Mouse (Mus musculus): ENCODE measurements around the gene E2f4. TPM values are rescaled to one million over a fixed set of nuclear protein-coding genes. Genes with fewer than 3 reads are reported as not detected.

Gene E2f4
- polyA plus RNA-seq, 1 experiment from 2014 or later: 101 TPM

DNA sequence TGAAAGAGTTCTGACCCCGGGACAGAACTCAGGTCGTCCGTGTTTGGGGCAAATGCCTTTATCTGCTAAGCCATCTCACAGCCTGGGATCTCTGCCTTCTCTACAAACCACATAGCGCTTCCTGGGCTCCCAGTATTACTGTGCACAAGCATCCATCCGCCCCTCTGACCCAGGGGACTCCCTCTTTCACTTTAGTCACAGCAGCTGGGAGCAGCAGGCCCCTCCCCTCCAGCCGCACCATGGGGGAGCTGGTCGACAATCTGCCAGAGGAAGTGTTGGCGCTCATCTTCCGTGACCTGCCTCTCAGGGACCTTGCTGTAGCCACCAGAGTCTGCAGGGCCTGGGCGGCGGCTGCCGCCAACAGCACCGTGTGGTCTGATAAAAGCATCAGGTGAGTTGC is 30.7 kb upstream of the E2f4 start:
- ATAC-seq (ENCODE audit: low FRiP score) (no peak), DNase-seq (ENCODE audit: low spot score, missing footprints) (peak; percentile 84)
- Histone ChIP-seq H3K36me3 (ENCODE audit: control insufficient read depth, insufficient read depth, low read length) (no peaks in the 10 kb centered on the region), H3K27me3 (ENCODE audit: control insufficient read depth, insufficient read depth, low read length) (peaks cover 89% of the 10 kb centered on the region), H3K9ac (ENCODE audit: low read length) (no peak overlapping the region), H3K4me1 (ENCODE audit: control insufficient read depth, insufficient read depth, low read length) (peaks cover 19% of the 10 kb centered on the region), H3K4me2 (no peak overlapping the region), H3K4me3 (ENCODE audit: low read depth, low read length) (no peak overlapping the region), H3K9me3 (ENCODE audit: control insufficient read depth, low read length) (no peaks in the 10 kb centered on the region; the same call in 1 of the 2 replicates), H3K27ac (ENCODE audit: low read depth, low read length) (no peak overlapping the region)
- 6% methylated on average over 13 of the region's 13 CpGs for WGBS

DNA sequence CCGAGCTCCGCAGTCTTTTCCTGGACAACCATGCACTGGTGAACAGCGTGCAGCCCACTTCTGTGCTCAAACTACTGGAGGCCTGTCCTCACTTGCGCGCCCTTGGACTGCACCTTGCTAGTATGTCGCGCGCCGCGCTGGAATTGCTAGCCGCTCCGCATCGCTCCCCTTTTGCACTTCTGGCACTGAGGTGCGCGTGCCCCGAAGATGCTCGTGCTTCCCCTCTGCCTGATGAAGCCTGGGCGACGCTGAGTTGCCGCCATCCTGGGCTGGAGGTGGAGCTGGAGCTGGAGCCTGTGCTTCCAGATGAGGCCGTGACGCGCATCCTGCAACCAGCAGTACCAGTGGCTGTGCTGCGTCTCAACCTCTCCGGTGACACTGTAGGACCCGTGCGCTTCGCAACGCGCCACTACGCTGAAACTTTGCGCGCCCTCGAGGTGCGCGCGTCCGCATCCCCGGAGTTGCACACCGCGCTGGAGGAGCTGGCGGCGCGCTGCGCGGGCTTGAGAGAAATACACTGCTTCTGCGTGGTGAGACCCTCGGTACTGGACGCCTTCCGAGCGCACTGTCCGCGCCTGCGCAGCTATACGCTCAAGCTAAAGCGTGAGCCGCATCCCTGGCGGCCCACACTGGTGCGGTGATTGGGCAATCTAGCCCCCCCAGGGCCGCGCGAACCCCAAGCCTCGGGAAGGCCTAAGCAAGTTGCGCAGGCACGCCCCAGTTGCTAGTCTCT is 29.0 kb upstream of the E2f4 start:
- no peaks in the 10 kb centered on the region; the same call in 1 of the 2 replicates for H3K9me3 ChIP-seq (ENCODE audit: control insufficient read depth, low read length)
- ATAC-seq (ENCODE audit: low FRiP score) (peak; percentile 68), DNase-seq (ENCODE audit: low spot score, missing footprints) (peak; percentile 97)
- peak overlapping the region; percentile 37 for H3K4me3 ChIP-seq (ENCODE audit: low read depth, low read length)
- peak overlapping the region; percentile 33; the same call in 1 of the 2 replicates for H3K9ac ChIP-seq (ENCODE audit: low read length)
- H3K36me3 ChIP-seq (ENCODE audit: control insufficient read depth, insufficient read depth, low read length): no peaks in the 10 kb centered on the region
- H3K27ac ChIP-seq (ENCODE audit: low read depth, low read length): no peak overlapping the region
- H3K27me3 ChIP-seq (ENCODE audit: control insufficient read depth, insufficient read depth, low read length): peaks cover 98% of the 10 kb centered on the region
- peak overlapping the region; percentile 68 for H3K4me2 ChIP-seq
- peaks cover 19% of the 10 kb centered on the region for H3K4me1 ChIP-seq (ENCODE audit: control insufficient read depth, insufficient read depth, low read length)
- under 1% methylated on average over 65 of the region's 65 CpGs for WGBS

DNA sequence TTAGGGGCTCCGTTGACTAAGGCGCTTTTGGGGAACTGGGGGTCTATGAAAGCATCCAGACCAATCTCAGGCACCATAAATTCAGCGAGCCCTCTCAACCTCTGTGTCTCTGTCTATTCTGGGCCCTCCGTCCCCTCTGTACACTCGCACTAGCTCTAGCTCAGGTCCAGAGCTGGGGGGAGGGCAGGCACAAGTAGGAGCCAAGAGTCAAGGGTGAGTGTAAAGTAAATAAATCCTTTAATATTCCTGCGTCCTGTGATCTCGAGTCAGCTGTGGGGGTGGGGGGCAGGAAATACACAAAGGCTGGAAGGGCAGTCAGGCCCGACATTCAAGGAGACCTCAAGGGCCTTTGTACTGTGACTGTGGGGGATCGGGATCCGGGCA is 28.4 kb upstream of the E2f4 start:
- Histone ChIP-seq H3K4me1 (ENCODE audit: control insufficient read depth, insufficient read depth, low read length) (peaks cover 19% of the 10 kb centered on the region), H3K27me3 (ENCODE audit: control insufficient read depth, insufficient read depth, low read length) (peaks cover 99% of the 10 kb centered on the region), H3K27ac (ENCODE audit: low read depth, low read length) (no peak overlapping the region), H3K9ac (ENCODE audit: low read length) (peak overlapping the region; percentile 33; the same call in 1 of the 2 replicates), H3K36me3 (ENCODE audit: control insufficient read depth, insufficient read depth, low read length) (no peaks in the 10 kb centered on the region), H3K4me2 (peak overlapping the region; percentile 68), H3K9me3 (ENCODE audit: control insufficient read depth, low read length) (no peaks in the 10 kb centered on the region; the same call in 1 of the 2 replicates), H3K4me3 (ENCODE audit: low read depth, low read length) (peak overlapping the region; percentile 37)
- DNase-seq (ENCODE audit: low spot score, missing footprints) (peak; percentile 92), ATAC-seq (ENCODE audit: low FRiP score) (peak; percentile 20)
- 1% methylated on average over 10 of the region's 10 CpGs for WGBS

- H3K9ac ChIP-seq (ENCODE audit: low read length): peak within 1 kb of the TSS; percentile 45
- peaks cover 19% of the 10 kb centered on the region for H3K4me1 ChIP-seq (ENCODE audit: control insufficient read depth, insufficient read depth, low read length)
- peak within 1 kb of the TSS; percentile 68 for H3K4me2 ChIP-seq
- no peak within 1 kb of the TSS for H3K27ac ChIP-seq (ENCODE audit: low read depth, low read length)
- peaks cover 99% of the 10 kb centered on the region for H3K27me3 ChIP-seq (ENCODE audit: control insufficient read depth, insufficient read depth, low read length)
- no peaks in the 10 kb centered on the region for H3K36me3 ChIP-seq (ENCODE audit: control insufficient read depth, insufficient read depth, low read length)
- H3K4me3 ChIP-seq (ENCODE audit: low read depth, low read length): peak within 1 kb of the TSS; percentile 37
- peak; percentile 93 for DNase-seq (ENCODE audit: low spot score, missing footprints)
- WGBS: 0% methylated on average over 41 of the region's 42 CpGs
- ATAC-seq (ENCODE audit: low FRiP score): no peak
- no peaks in the 10 kb centered on the region; the same call in 1 of the 2 replicates for H3K9me3 ChIP-seq (ENCODE audit: control insufficient read depth, low read length)
These were observed 28.0 kb upstream of the E2f4 start, which contains the start of gene Hsf4 for GRCm38 (mm10) chr8:105269461-105269947. Gene Hsf4, plus strand, starts transcription at chr8:105269801.

DNA sequence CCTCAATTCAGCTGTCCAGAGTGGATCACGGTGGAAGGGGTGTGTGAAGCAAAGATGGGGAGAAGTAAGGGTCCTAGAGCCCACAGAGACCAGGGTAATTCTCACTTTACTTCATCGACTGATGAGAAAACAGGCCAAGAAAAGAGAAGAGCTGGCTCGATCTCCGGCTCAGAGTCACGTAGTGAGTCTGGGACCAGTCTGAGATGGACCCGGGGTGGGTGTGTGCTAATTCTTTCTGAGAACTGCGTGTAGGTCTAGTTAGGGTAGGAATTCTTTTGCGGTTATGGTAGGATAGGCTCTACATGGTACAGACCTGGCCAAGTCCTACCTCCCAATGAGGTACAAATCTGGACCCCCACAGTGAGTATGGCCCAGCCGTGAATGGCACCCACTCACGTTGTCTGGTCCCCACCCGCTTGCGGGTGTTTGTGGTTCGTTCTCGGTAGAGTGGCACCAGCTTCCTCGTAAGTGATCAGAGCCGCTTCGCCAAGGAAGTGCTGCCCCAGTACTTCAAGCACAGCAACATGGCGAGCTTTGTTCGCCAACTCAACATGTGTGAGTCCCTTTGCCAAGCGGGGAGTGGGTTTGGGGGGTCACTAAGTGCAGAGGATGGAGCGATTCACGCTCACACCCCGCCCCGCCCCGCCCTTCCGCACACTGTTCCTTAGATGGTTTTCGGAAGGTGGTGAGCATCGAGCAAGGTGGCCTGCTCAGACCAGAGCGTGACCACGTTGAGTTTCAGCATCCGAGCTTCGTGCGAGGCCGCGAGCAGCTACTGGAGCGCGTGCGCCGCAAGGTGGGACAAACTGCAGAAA is 27.2 kb upstream of the E2f4 start:
- no peaks in the 10 kb centered on the region; the same call in 1 of the 2 replicates for H3K9me3 ChIP-seq (ENCODE audit: control insufficient read depth, low read length)
- ATAC-seq (ENCODE audit: low FRiP score) (no peak), DNase-seq (ENCODE audit: low spot score, missing footprints) (peak; percentile 93)
- H3K4me2 ChIP-seq: peak overlapping the region; percentile 68
- H3K27me3 ChIP-seq (ENCODE audit: control insufficient read depth, insufficient read depth, low read length): peaks cover 99% of the 10 kb centered on the region
- H3K27ac ChIP-seq (ENCODE audit: low read depth, low read length): no peak overlapping the region
- WGBS: 3% methylated on average over 39 of the region's 39 CpGs
- no peak overlapping the region for H3K9ac ChIP-seq (ENCODE audit: low read length)
- H3K36me3 ChIP-seq (ENCODE audit: control insufficient read depth, insufficient read depth, low read length): no peaks in the 10 kb centered on the region
- H3K4me1 ChIP-seq (ENCODE audit: control insufficient read depth, insufficient read depth, low read length): peaks cover 17% of the 10 kb centered on the region
- H3K4me3 ChIP-seq (ENCODE audit: low read depth, low read length): peak overlapping the region; percentile 37

DNA sequence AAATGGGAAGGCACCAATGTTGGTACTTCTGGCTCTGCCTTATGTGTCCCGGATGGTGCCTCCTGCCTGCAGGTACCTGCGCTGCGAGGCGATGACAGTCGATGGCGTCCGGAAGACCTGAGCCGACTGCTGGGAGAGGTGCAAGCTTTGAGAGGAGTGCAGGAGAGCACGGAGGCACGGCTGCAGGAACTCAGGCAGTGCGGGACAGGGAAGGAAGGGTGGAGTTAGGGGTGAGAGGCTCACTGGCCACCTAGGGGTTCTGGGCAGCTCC is 26.6 kb upstream of the E2f4 start:
- Histone ChIP-seq H3K4me2 (no peak overlapping the region), H3K9me3 (ENCODE audit: control insufficient read depth, low read length) (no peaks in the 10 kb centered on the region; the same call in 1 of the 2 replicates), H3K9ac (ENCODE audit: low read length) (no peak overlapping the region), H3K27ac (ENCODE audit: low read depth, low read length) (no peak overlapping the region), H3K36me3 (ENCODE audit: control insufficient read depth, insufficient read depth, low read length) (no peaks in the 10 kb centered on the region), H3K27me3 (ENCODE audit: control insufficient read depth, insufficient read depth, low read length) (peaks cover 99% of the 10 kb centered on the region), H3K4me3 (ENCODE audit: low read depth, low read length) (no peak overlapping the region), H3K4me1 (ENCODE audit: control insufficient read depth, insufficient read depth, low read length) (peaks cover 21% of the 10 kb centered on the region)
- WGBS: 2% methylated on average over 11 of the region's 11 CpGs
- no peak for ATAC-seq (ENCODE audit: low FRiP score)
- DNase-seq (ENCODE audit: low spot score, missing footprints): no peak

DNA sequence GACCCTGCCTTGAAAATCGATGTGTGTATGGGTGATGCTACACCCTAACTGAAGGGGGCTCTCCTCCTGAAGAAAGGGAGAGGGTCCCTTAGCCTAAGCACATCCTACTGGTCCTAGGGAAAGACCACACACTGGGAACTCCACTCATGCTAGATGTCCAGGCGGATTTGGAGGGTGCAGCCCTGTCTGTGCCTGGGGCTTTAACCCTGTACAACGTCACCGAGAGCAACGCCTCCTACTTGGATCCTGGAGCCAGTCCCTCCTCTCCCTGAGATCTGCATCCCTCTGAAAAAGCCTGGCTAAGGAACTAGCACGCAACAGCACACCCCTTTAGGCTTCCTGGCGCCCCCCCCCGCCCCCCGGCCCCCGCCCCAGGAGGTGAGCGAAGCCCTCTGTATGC is 22.1 kb upstream of the E2f4 start:
- Histone ChIP-seq H3K36me3 (ENCODE audit: control insufficient read depth, insufficient read depth, low read length) (no peaks in the 10 kb centered on the region), H3K27me3 (ENCODE audit: control insufficient read depth, insufficient read depth, low read length) (peaks cover 94% of the 10 kb centered on the region), H3K9ac (ENCODE audit: low read length) (no peak overlapping the region), H3K4me3 (ENCODE audit: low read depth, low read length) (no peak overlapping the region), H3K4me2 (no peak overlapping the region), H3K27ac (ENCODE audit: low read depth, low read length) (no peak overlapping the region), H3K9me3 (ENCODE audit: control insufficient read depth, low read length) (no peaks in the 10 kb centered on the region), H3K4me1 (ENCODE audit: control insufficient read depth, insufficient read depth, low read length) (peaks cover 16% of the 10 kb centered on the region)
- ATAC-seq (ENCODE audit: low FRiP score) (no peak), DNase-seq (ENCODE audit: low spot score, missing footprints) (no peak)
- WGBS: 4% methylated on average over 11 of the region's 11 CpGs

- H3K27me3 ChIP-seq (ENCODE audit: control insufficient read depth, insufficient read depth, low read length): peaks cover 90% of the 10 kb centered on the region
- peak within 1 kb of the TSS; percentile 55 for H3K4me2 ChIP-seq
- H3K9ac ChIP-seq (ENCODE audit: low read length): peak within 1 kb of the TSS; percentile 47
- 5% methylated on average over 10 of the region's 10 CpGs for WGBS
- H3K4me3 ChIP-seq (ENCODE audit: low read depth, low read length): peak within 1 kb of the TSS; percentile 34
- H3K36me3 ChIP-seq (ENCODE audit: control insufficient read depth, insufficient read depth, low read length): no peaks in the 10 kb centered on the region
- no peak for DNase-seq (ENCODE audit: low spot score, missing footprints)
- no peaks in the 10 kb centered on the region for H3K9me3 ChIP-seq (ENCODE audit: control insufficient read depth, low read length)
- ATAC-seq (ENCODE audit: low FRiP score): peak; percentile 10; the same call in 1 of the 2 replicates
- peaks cover 15% of the 10 kb centered on the region for H3K4me1 ChIP-seq (ENCODE audit: control insufficient read depth, insufficient read depth, low read length)
- H3K27ac ChIP-seq (ENCODE audit: low read depth, low read length): no peak within 1 kb of the TSS
These were observed 21.6 kb upstream of the E2f4 start, which contains the start of gene Nol3 for GRCm38 (mm10) chr8:105275840-105276239. Gene Nol3, plus strand, starts transcription at chr8:105276140.
